Mouse (Mus musculus): ENCODE data around the gene Nphs2. TPM values are rescaled to one million over a fixed set of nuclear protein-coding genes. Genes with fewer than 3 reads are reported as not detected.
"Not testable (repeated sequence)": the region's sequence is repeated elsewhere in the genome, so short reads cannot be mapped to it uniquely, and the experiment has no call there.

Nphs2 gene
- polyA plus RNA-seq, 1 experiment: not detected

DNA sequence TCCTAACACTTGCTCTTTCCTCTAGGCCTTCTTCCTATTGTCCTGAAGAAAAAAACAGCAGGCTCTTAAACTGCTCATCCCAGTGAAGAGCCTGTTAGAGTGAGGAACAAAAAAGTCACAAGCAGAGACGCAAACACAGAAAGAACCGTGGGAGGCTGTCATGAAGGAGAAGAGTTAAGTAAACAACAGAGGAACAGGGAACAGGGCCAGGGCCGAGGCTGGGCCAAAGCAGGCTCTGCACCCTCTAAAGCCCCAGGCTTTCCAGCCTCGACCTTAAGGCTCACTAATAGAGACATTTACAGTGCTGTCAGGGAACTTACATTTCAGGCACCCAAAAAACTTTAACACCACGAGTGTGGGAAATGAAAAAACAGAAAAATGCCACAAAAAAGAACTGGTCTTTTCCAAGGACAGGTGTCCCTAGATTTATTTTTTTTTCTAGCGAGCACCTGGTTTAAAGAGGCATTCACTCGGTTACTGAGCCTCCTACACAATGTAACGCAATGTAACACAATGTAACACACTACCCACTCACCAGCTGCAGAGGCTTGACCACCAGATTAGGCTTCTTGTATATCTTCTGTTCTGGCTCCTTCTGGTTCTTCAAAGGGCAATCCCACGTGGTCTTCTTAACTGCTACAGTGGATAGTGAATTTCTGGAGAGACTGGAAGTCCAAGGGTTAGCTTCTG lies 25.5 kb upstream of the Nphs2 start:
- no peaks in the 10 kb centered on the region for H3K4me1 ChIP-seq (ENCODE audit: control insufficient read depth, insufficient read depth, low read length)
- TF ChIP-seq CTCF (IDR thresholded peaks at IDR 0.05; ENCODE audit: control insufficient read depth, insufficient read depth, low read length): no peak
- no peak for TF ChIP-seq POLR2A (IDR thresholded peaks at IDR 0.05; ENCODE audit: borderline replicate concordance, control insufficient read depth, low read depth, low read length)
- WGBS: 37% methylated on average over 9 of the region's 9 CpGs
- no peak overlapping the region for H3K27ac ChIP-seq (ENCODE audit: control insufficient read depth, insufficient read depth, low read depth, low read length, poor library complexity)
- no peak overlapping the region for H3K4me3 ChIP-seq (replicated peaks; ENCODE audit: control insufficient read depth, low read depth, low read length)

- Histone ChIP-seq H3K4me3 (replicated peaks; ENCODE audit: control insufficient read depth, low read depth, low read length) (no peak overlapping the region), H3K27ac (ENCODE audit: control insufficient read depth, insufficient read depth, low read depth, low read length, poor library complexity) (no peak overlapping the region), H3K4me1 (ENCODE audit: control insufficient read depth, insufficient read depth, low read length) (no peaks in the 10 kb centered on the region)
- WGBS: 32% methylated on average over 5 of the region's 5 CpGs
- TF ChIP-seq CTCF (IDR thresholded peaks at IDR 0.05; ENCODE audit: control insufficient read depth, insufficient read depth, low read length): no peak
- TF ChIP-seq POLR2A (IDR thresholded peaks at IDR 0.05; ENCODE audit: borderline replicate concordance, control insufficient read depth, low read depth, low read length): no peak
These were observed 25.0 kb upstream of the Nphs2 start for GRCm38 (mm10) chr1:156285541-156285896.

DNA sequence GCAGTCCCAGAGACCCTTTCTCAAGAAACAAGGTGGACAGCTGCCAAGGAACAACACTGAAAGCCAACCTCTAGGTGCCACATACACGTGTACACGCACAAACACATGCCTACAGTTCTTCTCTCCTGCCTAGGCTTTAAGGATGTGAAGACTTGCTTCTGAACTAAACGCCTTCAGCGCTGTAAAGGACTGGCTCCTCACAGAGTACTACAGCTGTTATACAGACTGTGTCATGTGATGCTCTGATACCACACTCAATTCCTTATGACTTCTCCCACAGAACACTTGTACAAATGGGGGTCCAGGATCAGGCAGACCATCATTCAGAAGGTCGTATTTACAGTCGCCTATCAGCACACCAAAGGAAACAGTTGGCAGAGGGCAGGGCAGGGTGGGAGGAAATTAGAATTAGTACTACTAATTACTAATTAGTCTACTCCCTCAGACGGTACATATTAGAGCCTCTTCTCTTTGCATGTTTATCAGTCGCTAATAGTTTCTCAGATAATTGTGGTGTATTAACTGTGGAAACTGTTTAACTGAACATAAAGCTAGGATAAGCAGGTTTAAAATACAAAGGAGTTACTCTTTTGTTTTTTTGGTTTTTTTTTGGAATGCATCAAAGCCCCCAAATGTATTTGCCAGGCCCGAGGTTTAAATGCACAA lies 21.8 kb upstream of the Nphs2 start:
- Histone ChIP-seq H3K4me3 (replicated peaks; ENCODE audit: control insufficient read depth, low read depth, low read length) (no peak overlapping the region), H3K4me1 (ENCODE audit: control insufficient read depth, insufficient read depth, low read length) (no peaks in the 10 kb centered on the region), H3K27ac (ENCODE audit: control insufficient read depth, insufficient read depth, low read depth, low read length, poor library complexity) (no peak overlapping the region)
- TF ChIP-seq POLR2A (IDR thresholded peaks at IDR 0.05; ENCODE audit: borderline replicate concordance, control insufficient read depth, low read depth, low read length) (no peak), CTCF (IDR thresholded peaks at IDR 0.05; ENCODE audit: control insufficient read depth, insufficient read depth, low read length) (no peak)
- WGBS: 71% methylated on average over 9 of the region's 9 CpGs

GRCm38 (mm10) chr1:156289222-156289587 lies 21.3 kb upstream of the Nphs2 start:
- H3K4me3 ChIP-seq (replicated peaks; ENCODE audit: control insufficient read depth, low read depth, low read length); H3K4me1 ChIP-seq (ENCODE audit: control insufficient read depth, insufficient read depth, low read length): not testable (repeated sequence)
- WGBS: 31% methylated on average over 10 of the region's 10 CpGs

GRCm38 (mm10) chr1:156290016-156290415 lies 20.5 kb upstream of the Nphs2 start:
- no peaks in the 10 kb centered on the region for H3K4me1 ChIP-seq (ENCODE audit: control insufficient read depth, insufficient read depth, low read length)
- H3K4me3 ChIP-seq (replicated peaks; ENCODE audit: control insufficient read depth, low read depth, low read length): no peak overlapping the region
- TF ChIP-seq CTCF (IDR thresholded peaks at IDR 0.05; ENCODE audit: control insufficient read depth, insufficient read depth, low read length) (no peak), POLR2A (IDR thresholded peaks at IDR 0.05; ENCODE audit: borderline replicate concordance, control insufficient read depth, low read depth, low read length) (no peak)
- 89% methylated on average over 6 of the region's 6 CpGs for WGBS
- H3K27ac ChIP-seq (ENCODE audit: control insufficient read depth, insufficient read depth, low read depth, low read length, poor library complexity): no peak overlapping the region

More at GRCm38 (mm10) chr1:156289222-156289587, 21.3 kb upstream of the Nphs2 start:
- H3K27ac ChIP-seq (ENCODE audit: control insufficient read depth, insufficient read depth, low read depth, low read length, poor library complexity): not testable (repeated sequence)

- no peak for TF ChIP-seq CTCF (IDR thresholded peaks at IDR 0.05; ENCODE audit: control insufficient read depth, insufficient read depth, low read length)
- TF ChIP-seq POLR2A (IDR thresholded peaks at IDR 0.05; ENCODE audit: borderline replicate concordance, control insufficient read depth, low read depth, low read length): no peak
- no peak within 1 kb of the TSS for H3K27ac ChIP-seq (ENCODE audit: control insufficient read depth, insufficient read depth, low read depth, low read length, poor library complexity)
- WGBS: 3% methylated on average over 85 of the region's 85 CpGs
- H3K4me3 ChIP-seq (replicated peaks; ENCODE audit: control insufficient read depth, low read depth, low read length): peak within 1 kb of the TSS; percentile 14
- no peaks in the 10 kb centered on the region for H3K4me1 ChIP-seq (ENCODE audit: control insufficient read depth, insufficient read depth, low read length)
These were observed 7.4 kb upstream of the Nphs2 start, which contains the start of gene Tdrd5 for GRCm38 (mm10) chr1:156302911-156303749. Tdrd5 (minus strand) TSS chr1:156303664.

- H3K4me1 ChIP-seq (ENCODE audit: control insufficient read depth, insufficient read depth, low read length): no peaks in the 10 kb centered on the region
- 0% methylated on average over 1 of the region's 1 CpGs for WGBS
- H3K27ac ChIP-seq (ENCODE audit: control insufficient read depth, insufficient read depth, low read depth, low read length, poor library complexity): no peak overlapping the region
- TF ChIP-seq CTCF (IDR thresholded peaks at IDR 0.05; ENCODE audit: control insufficient read depth, insufficient read depth, low read length) (no peak), POLR2A (IDR thresholded peaks at IDR 0.05; ENCODE audit: borderline replicate concordance, control insufficient read depth, low read depth, low read length) (no peak)
- H3K4me3 ChIP-seq (replicated peaks; ENCODE audit: control insufficient read depth, low read depth, low read length): no peak overlapping the region
These were observed 1.9 kb upstream of the Nphs2 start for GRCm38 (mm10) chr1:156308595-156308994.

- no peak for TF ChIP-seq CTCF (IDR thresholded peaks at IDR 0.05; ENCODE audit: control insufficient read depth, insufficient read depth, low read length)
- 79% methylated on average over 9 of the region's 9 CpGs for WGBS
- Histone ChIP-seq H3K27ac (ENCODE audit: control insufficient read depth, insufficient read depth, low read depth, low read length, poor library complexity) (no peak overlapping the region), H3K4me1 (ENCODE audit: control insufficient read depth, insufficient read depth, low read length) (no peaks in the 10 kb centered on the region), H3K4me3 (replicated peaks; ENCODE audit: control insufficient read depth, low read depth, low read length) (no peak overlapping the region)
These were observed 12.6 kb downstream of the Nphs2 start for GRCm38 (mm10) chr1:156323126-156323525.

Measured in bone marrow, adult 2 months (tissue).